Mouse (Mus musculus) retina, adult 2 months (tissue): Measurements from ENCODE around the gene Tmem204.

Experiments
- DNase-seq: peaks from one replicate; pipeline ENCODE4 v3.0.0-alpha.2; 2012; ENCODE audit warnings: low read depth, low spot score

Tmem204 gene

DNA sequence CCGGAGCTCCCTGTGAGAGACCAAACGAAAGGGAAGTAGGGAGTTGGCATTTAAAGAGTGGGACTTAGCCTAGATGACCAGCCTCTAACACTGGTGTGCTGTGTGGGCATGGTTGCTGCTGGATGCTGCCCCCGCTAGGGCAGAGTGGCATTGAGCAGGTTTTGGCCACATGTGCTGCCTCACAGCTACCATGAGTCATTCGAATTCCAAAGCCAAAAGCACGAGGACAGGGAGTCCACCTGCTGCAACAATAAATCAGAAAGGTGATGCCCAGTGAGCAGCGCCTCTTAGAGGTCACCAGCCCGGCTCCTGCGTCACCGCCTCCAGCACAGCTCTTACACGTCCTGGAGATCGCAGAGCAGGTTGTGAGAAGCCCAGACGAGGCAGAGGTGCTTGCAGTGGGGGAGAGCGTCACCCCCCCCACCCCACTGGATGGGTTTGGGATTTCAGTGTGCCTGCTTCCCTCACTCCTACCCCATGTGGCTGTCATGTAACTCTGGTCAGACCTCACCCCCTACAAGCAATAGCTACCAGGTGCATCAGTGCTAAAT is 1.5 kb upstream of the Tmem204 start:
- no peak for DNase-seq

DNA sequence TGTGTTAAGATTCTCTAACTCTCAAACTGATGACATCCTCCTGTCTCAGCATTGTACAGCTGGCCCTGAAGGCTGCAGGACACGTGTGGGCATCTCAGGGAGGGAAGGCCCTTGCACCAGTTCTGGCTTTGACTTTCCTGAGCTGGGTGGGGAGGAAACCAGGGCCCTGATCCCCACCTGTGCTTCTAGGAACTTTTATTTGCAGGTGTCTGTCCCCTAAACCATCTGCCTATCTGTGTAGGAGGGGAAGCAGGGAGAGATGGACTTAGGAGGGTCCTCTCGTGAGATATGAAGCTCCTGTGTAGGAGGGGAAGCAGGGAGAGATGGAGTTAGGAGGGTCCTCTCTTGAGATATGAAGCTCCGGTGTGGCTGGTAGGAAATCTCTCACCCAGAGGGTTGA is 504 bp downstream of the Tmem204 start:
- no peak for DNase-seq

DNA sequence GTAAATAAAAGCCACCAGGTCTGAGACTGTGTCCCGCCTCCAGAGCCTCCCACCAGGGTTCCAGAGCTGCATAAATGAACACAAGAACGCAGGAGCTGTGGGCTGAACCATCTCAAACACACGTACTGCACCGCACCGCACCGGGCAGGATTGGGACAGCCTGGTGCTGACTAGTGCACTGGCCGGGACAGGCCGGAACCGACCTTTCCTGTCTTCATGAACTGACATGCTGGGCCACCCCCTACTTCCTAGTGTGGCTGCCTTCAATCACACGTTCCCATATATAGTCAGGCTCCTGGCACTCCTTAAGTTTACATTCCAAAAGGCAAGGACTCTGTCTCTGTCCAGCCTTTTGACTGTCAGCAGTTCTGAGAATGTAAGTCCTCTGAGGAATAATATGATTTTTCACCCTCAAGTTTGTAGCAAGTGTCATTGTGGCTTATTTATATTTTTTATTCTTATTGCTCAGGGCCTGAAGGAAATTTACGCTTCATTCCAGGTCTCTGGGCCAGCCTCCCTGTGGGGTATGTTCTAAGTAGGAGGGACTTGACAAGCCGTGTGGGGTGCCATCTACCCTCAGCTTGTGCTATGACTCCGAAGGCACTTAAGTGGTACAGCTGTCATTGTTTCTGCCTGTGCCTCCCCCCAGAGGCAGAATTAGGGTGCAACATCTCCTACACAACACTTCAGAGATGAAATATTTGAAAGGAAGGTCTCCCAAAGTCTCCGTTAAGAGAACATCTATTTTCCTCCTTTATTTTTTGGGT is 1.1 kb downstream of the Tmem204 start:
- DNase-seq = no peak

DNA sequence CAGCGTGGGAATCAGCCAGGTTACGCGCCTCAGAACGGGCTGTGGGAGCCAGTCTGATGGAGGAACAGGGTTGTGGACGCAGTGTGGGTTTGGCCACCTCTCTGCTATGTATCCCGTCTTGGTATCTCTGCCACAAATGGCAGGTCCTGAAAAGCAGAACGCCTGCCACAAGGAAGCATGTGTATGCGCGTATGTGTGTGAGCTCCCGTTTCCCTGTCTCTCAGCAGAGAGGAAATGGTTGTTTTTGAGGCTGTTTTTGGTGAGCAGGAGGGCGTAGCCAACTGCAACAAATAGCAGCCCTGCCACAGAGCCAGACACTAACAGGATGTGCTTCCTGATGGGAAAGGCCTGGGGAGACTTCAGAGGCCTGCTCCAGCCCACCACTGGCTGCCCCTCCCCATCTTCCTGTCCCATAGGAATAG is 2.4 kb downstream of the Tmem204 start:
- no peak for DNase-seq

DNA sequence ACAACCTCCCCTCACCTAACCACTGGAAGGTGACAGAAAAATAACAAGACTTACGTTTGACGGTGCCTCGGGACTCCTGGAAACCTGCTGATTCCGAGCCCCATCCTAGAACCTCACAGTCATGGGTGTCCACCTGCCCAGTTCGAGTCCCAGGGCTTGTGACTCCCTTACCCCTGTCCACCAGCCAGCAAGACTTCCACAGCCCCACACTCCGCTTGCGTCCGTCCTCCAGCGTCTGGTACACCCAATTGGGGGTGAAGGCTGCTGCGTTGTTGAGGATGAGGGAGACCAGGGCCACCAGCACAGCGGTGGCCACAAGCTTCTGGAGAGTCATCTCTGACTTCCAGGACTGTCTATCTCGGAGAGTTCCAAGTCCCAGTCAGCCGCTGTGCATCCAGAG is 3.2 kb downstream of the Tmem204 start:
- DNase-seq = no peak

DNA sequence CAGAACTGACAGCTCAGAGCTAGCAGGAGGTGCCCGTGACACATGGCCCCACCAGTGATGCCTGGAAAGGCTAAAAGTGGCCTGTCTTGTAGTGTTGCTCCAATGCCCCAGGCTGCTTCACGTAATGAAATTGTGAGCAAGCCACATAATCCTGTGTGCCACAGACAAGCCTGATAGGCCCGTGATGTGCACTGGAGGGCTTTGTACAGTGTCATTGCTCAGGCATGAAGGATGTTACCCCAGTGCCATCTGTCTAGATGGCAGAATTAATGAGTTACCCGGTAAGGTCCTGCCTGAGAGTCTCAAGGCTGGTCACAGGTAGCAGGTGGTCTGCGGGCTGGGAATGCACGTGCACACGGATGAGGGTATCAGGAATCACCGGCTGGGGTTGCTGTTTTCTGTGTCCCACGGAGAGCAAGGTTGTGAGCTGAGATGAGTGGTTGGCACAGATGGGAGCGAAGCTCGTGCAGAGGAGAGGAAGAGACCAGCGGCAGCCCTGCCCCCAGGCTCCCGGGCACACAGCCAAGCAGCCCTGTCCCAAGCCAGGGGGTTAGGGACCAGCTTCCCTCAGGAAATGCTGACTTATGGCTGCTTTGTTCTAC is 5.5 kb downstream of the Tmem204 start:
- DNase-seq = no peak

DNA sequence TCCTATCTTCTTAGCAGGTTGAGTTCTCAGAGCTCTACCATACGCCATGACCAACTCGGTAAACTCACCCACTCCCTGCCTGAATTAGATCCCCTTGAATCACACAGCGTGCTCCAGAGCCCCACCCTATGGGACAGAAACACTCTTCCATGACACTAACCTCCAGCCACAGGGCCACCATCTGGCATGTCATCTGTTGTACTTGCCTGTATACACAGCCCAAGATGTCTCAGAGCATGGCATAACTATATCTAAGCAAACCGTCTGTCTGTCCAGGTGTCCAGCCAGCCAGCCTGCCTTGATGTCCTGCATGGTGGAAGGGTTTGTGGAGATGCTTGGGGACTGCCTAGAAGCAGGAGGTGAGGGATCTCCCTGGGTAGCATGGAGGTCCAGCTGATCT is 6.5 kb downstream of the Tmem204 start:
- DNase-seq = no peak

DNA sequence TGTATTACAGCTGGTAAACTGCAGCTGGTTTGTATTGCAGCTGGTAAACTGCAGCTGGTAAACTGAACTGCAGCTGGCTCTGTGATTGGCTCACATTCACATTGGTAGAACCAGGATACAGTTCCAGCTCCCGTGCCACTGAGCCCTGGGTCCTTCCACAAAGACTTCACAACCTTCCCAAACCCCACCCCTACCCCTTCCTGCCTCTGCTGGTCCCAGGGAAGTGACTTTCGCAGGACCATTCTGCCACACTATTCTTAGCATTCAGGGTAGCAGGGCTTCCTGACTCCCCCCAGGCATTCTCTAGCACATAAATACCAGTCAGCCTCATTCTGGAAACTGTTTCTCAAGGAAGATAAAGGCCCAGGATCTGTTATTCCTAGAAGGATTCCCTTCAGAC is 14.7 kb downstream of the Tmem204 start:
- no peak for DNase-seq

DNA sequence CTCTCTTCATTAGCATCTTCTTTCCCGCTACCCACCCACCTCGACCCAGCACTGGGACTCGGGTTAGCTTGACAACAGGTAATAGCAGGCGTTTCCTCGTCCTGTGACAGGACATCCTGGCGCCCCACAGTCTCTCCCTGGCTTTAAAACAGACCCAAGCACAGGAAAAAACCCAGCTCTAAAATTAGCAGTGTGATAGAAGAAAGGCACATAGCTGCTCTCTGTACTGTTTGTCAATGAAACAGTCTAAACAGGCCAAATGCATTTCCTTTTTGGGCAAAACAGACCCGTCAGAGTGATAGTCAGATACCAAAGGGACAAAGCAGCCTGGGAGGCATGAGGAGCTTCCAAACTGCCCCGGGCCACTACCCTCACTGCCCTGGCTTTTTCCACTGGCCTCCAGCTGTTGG is 15.9 kb downstream of the Tmem204 start:
- no peak for DNase-seq

DNA sequence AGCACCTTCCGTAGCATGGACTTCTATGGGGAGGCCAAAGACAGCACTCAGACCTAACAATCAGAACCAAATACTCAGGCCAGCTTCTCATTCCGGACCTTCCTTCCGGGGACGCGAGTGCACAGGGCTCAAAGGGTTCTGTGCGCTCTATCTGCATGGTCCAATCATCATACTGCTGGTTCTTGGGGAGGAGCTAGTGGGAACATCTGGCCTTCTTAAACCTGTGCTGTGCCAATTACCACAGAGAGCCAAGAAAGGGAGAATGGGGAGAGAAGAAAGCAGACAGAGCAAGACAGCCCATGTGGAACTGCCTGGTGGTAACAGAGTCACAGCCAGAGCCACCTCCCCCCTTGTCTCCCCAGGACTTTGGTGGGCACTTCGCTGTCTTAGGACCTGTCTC is 16.8 kb downstream of the Tmem204 start:
- no peak for DNase-seq

DNA sequence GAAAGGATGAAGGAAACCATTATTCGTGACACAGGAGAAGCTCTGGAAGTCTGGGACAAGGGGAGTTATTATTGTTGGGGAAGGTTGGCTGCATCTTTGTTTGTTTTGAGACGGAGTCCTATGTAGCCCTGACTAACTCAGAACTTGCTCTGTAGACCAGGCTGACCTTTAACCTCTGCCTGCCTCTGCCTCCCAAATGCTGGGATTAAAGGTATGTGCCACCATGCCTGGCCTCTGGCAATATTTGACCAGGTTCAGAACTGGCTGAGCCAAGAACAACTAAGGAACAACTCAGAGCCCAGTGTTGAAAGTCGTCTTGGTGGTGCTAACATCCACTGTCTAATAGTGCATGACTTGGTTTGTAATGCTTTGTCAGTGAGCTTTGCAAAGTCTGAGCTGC is 18.2 kb downstream of the Tmem204 start:
- no peak for DNase-seq

DNA sequence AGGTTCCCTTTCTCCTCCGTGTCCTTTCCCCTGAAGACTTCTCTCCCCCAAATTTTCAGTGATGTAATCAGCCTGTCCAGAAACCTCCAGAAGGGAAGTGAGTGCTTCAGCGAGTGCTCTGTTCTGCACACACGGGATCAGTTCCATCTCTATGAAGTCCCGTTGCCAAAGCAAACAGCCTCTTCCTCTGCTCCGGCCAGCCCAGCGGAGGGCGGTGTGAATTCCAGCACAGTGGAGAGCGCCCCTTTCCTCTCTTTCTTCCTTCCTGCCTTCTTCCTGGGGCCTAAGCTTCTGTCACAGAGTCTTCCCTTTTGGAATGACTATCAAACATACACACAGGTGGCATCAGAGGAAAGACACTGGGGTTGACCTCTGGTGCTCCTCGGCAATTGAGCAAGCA is 19.0 kb downstream of the Tmem204 start:
- DNase-seq = no peak

DNA sequence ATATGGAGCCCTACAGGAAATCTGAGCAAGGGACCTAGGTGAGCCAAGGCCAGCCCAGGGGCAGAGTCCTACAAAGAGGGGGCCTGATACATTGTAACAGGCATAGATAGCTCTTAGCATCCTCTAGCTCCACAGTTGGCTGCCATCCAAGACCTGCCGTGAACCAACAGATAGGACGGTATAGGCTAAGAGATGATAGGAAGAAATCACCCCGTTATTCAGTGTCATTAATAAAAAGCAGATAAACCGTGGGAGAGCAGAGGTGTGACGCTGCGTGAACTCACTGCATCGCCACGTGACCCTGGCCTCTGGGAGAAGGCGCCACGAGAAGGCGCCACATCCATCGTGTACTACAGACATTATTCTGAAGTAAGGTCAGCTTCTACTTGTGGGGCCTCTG is 19.5 kb downstream of the Tmem204 start:
- DNase-seq = no peak

DNA sequence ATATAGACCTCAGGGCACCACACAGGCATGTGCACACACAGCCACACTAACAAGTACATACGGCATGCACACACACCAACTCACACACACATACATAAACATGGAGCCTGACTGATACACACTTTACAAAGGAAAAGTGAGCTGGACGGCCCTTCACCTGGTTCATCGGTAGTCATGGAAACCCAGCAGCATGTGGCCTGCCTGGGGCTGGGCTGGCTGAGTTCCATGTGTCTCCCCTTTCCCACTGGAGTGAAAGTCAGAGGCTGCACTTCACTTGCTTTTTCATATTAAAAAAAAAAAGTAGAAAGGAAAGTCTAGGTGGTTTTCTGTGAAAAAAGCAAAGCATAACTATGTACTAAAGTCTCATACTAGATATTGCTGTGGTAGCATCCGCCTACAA is 20.1 kb downstream of the Tmem204 start:
- no peak for DNase-seq

DNA sequence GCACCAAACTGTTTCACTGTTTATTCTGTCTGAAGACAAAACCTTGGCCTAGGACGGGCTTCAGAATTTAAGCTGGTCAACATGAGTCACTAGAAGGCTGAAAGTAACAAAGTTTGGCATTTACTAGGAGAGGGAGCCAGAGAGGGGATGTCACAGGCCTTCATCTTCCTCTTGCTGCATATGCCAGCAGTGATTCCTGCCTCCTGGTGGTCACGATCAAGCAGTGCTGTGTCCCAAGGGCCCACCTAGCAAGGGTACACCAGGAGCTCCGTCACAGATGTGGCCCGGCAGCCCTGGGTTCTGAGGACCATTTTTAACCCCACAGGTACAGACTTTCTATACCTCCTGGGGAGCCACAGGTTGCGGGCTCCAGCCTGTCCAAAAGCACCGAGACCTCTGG is 26.4 kb downstream of the Tmem204 start:
- DNase-seq = no peak

DNA sequence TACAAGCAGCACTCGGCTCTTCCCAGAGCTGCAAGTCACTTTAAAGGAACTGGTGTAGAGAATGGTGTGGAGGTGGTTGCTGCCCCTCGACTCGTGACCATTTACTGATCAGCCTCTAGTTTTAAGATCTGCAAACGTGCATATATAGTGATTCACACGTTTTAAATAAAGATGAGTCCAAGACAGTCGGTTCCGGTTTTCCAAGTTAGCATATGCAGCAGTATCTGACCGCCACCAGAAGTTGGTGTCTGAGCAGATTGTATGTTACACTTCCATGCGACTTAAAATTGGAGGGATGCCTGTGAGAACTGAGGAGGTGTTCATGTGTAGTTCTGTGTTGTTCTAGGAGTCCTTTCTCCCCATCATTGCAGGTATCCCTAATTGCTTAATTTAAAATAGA is 30.1 kb downstream of the Tmem204 start:
- DNase-seq = no peak

DNA sequence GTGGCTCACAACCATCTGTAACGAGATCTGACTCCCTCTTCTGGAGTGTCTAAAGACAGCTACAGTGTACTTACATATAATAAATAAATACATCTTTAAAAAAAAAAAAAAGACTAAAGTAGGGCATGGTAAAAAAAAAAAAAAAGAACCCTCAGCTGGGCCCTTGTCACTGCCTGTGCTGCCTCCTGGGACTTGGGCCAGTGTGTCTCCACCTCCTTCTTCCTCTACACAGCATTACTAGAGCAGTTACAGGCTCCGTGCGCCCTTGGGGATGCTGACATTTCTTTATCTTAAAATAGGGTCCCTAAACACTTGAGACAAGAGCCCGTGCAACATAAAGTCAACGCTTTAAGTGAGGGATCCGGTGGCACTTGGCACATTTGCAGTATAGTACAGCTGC is 36.2 kb downstream of the Tmem204 start:
- no peak for DNase-seq

DNA sequence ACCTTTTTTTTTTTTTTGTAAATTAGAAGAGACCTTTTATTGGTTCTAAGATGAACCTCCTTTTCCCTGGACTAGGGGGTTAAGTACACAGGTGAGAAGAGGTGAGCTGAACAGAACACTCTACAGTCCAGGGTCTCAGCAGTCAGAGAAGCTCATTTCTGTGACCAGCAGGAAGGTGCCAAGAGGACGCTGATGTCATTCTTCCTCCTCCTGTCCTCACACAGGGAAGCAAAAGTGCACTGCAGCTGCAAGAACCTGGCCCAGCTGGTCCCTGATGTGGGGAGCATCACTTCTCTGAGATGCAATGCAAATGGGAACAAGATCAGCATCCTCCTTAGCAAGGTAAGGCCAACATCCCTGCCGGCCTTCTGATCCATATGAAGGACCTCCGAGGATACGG is 38.1 kb downstream of the Tmem204 start:
- no peak for DNase-seq

DNA sequence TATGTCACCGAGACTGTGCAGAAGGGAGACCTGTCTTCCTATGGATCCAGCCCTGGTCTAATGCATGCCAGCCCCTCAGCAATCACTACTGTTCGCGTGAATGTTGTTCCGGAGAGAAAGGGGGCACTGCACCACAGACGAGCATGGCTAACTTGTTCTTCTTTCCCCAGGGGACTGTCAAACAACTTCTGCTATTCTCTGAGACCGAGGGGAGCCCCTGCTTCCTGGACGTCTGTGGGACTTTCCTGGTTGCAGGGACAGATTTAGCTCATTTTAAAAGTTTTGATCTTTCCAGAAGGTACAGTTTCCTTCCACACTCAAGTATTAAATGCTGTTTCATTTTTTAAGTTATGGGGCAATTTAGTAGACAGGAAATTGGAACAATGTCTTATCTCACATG is 38.5 kb downstream of the Tmem204 start:
- DNase-seq = no peak

DNA sequence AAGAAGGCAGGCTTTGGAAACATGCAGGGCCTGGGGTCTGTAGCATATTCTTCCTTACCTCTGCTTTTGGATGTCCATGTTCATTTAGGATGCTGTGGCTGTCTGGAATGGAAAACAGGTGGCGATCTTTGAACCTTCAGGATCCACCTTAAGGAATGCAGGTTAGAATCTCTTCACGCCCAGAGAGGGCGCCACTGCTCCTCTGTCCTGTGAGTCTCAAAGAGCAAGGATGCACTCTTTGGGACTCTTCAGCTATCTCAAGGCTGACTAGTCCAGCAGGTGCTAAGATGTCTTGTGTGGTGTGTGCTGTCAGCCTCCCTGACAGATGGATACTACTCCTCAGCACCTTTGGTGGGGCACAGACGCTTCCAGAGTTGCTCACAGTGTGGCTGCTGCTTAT is 47.2 kb downstream of the Tmem204 start:
- DNase-seq = no peak

DNA sequence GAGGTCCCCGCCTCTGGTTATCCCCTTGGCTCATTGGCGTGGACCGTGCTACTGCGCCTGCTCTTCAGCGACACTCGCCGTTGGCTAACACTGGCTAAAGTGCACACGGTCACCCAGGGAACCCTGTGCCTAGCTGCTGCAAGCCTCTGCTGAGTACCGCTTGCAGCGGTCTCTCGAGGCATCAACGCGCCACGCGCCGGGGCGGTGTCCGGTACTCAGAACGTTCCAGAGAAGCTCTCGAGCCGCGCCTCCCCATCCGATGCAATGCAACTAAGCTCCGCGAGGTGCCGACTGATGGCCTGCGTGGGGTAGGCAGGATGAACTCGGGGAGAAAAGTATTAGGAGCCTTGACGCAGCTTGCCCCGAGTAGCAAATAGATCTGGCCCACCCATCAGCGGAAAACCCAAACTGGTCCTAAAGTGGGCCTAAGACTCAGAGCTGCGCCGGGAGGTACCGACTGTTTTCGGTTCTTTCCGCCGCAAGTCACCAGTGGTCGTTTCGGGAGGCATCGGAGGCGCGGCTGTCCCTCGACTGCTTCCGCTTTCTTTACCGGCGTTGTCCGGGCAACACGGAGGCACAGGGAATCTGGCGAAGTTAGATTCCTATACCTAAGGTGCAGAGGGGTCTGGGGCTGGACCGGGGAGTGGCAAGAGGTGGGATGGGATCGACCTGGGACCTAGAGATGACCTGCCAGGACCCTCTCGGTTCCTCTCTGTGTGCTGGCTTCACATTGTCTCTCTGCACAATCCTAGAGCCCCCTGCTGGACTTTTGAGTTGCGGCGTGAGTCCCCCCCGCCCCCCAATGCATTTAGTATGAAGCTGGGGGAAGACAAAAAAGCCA is 66.9 kb downstream of the Tmem204 start:
- DNase-seq = no peak

DNA sequence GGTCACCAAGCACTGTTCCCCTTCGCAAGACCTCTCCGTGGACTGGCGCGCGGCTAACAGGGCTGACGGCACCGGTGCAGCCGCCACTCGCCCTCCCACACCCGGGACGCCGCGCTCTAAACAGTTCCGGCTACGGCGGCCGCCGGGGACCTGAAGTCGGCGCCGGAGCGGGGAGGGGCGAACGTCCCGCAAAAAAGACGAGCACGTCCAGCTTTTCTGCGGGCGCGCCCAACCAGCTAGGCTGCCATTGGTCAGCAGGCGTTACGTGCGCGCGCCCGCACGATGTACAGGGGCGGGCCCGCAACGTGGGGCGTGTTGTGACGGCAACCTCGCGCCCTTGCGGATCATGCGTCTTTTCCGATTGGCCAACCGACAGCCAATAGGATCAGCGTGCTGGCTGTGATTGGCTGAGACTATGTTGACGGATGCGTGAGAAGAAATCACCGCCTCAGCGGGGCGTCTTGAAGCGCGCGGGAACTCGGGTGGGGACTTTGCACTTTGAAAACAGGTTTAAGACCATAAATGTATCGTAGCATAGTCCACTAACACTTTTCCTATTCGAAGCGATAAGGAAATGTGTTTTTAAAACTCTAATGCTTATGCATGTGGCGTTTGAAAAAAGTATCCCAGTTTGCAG is 67.6 kb downstream of the Tmem204 start, which contains the start of the genes Cramp1l and Ift140:
Cramp1l (minus strand) TSS at position 134 of the 637 bp plus-strand sequence.
Ift140 (plus strand) TSS at position 431 of the 637 bp plus-strand sequence.
- DNase-seq = peak; percentile 96
